Mouse (Mus musculus) C2C12 (cell line): ENCODE measurements around the gene Kirrel3. TPM values are rescaled to one million over a fixed set of nuclear protein-coding genes. Genes with fewer than 3 reads are reported as not detected.
A peak's percentile ranks its signal among the peaks of the same experiment; 100 is the strongest.

Experiments used
- H3K27me3 ChIP-seq: one replicate; pipeline ENCODE4 v1.6.1; 2011; ENCODE audit not compliant: control insufficient read depth, insufficient read depth, insufficient read length
- H3K36me3 ChIP-seq: one replicate; pipeline ENCODE4 v1.6.1; 2011; ENCODE audit not compliant: control insufficient read depth, insufficient read depth
- H3K4me3 ChIP-seq: one replicate; pipeline ENCODE4 v1.5.1; 2011; ENCODE audit warnings: mild to moderate bottlenecking, control low read depth; ENCODE audit not compliant: poor library complexity, insufficient read depth, severe bottlenecking
- H3K79me2 ChIP-seq: one replicate; pipeline ENCODE4 v1.6.1; 2011; ENCODE audit not compliant: control insufficient read depth, insufficient read depth
- H3K79me3 ChIP-seq: one replicate; pipeline ENCODE4 v1.6.1; 2011; ENCODE audit warnings: low read depth, control low read depth
- H3ac ChIP-seq: one replicate; pipeline ENCODE3; 2011; ENCODE audit warnings: low read depth; ENCODE audit not compliant: control insufficient read depth, insufficient read length
- CEBPB ChIP-seq: IDR thresholded peaks from one replicate; pipeline ENCODE4 v1.6.1; 2011; ENCODE audit warnings: low read depth, mild to moderate bottlenecking, control low read depth, moderate library complexity
- CTCF ChIP-seq: IDR thresholded peaks from one replicate; pipeline ENCODE4 v1.5.1; 2011; ENCODE audit not compliant: control insufficient read depth, insufficient read depth, insufficient read length
- FOSL1 ChIP-seq: IDR thresholded peaks from one replicate; pipeline ENCODE4 v1.8.0; 2011; ENCODE audit warnings: mild to moderate bottlenecking, low read length; ENCODE audit not compliant: poor library complexity, insufficient read depth, severe bottlenecking
- MAX ChIP-seq: IDR thresholded peaks from one replicate; pipeline ENCODE4 v1.6.1; 2011; ENCODE audit warnings: mild to moderate bottlenecking, control low read depth
- MYOD1 ChIP-seq: IDR thresholded peaks from one replicate; pipeline ENCODE4 v1.6.1; 2011; ENCODE audit warnings: low read depth; ENCODE audit not compliant: control insufficient read depth, insufficient read length
- MYOG ChIP-seq: IDR thresholded peaks from one replicate; pipeline ENCODE4 v1.6.1; 2011; ENCODE audit not compliant: control insufficient read depth, insufficient read length; ENCODE audit errors: extremely low read depth
- USF1 ChIP-seq: IDR thresholded peaks from one replicate; pipeline ENCODE4 v1.6.1; 2011; ENCODE audit warnings: low read depth, mild to moderate bottlenecking, control low read depth, moderate library complexity
- polyA plus RNA-seq: library from polyadenylated mRNA; unstranded; fragments of >200 nt; fragmentation: generic; extraction: Trizol; gene quantifications from one replicate; pipeline ENCODE4 v1.2.1, GENCODE M21; 2012; ENCODE audit warnings: missing spikeins

Kirrel3 gene
- polyA plus RNA-seq, 1 experiment: 5.2 TPM

DNA sequence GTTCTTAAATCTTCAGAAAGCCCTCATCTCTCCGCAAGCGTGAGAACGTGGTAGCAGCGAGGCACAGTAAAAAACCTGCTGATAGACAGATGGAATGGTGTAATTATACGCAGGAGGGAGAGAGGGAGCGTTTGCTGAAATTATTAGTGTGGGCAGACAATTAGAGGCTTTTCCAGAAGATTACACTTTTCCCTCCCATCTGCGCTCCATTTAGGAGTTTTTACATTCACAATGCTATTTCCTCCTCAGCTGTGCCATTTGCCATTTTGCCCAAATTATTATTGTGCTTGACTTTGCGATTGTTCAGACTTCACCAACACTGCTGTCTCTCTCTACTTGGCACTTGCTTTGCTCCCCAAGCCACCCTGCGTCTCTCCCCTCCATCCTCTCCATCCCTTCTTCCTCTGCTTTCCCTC is 286.3 kb downstream of the Kirrel3 start:
- H3K79me2 ChIP-seq: no peaks in the 10 kb centered on the region

DNA sequence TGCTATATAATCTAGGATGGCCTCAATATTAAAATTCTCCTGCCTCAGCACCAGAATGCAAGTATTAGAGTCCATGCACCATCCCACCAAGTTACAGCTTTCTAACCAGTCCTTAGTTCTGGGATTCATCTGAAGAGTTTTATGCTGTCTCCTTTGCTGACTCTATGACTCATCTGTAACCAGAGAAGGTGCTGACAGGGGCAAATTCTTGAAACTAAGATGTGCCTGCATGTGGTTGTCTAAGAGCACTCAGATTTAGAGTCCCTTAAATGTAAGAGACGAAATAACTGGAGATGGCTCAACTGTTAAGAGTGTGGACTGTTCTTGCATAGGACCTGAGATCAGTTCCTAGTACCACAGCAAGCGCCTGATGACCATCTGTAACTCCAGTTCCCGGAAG is 295.7 kb downstream of the Kirrel3 start:
- Histone ChIP-seq H3K27me3 (no peaks in the 10 kb centered on the region), H3K4me3 (no peak overlapping the region), H3ac (no peak overlapping the region), H3K79me3 (no peaks in the 10 kb centered on the region), H3K36me3 (no peaks in the 10 kb centered on the region), H3K79me2 (no peaks in the 10 kb centered on the region)
- TF ChIP-seq FOSL1 (peak; percentile 27), USF1 (no peak)

More for the DNA sequence above, 286.3 kb downstream of the Kirrel3 start:
- Histone ChIP-seq H3ac (no peak overlapping the region), H3K4me3 (no peak overlapping the region), H3K27me3 (no peaks in the 10 kb centered on the region), H3K79me3 (no peaks in the 10 kb centered on the region), H3K36me3 (no peaks in the 10 kb centered on the region)
- TF ChIP-seq USF1: no peak
- no peak for TF ChIP-seq MYOD1
- no peak for TF ChIP-seq CTCF
- no peak for TF ChIP-seq MAX
- no peak for TF ChIP-seq CEBPB
- no peak for TF ChIP-seq FOSL1
- no peak for TF ChIP-seq MYOG

DNA sequence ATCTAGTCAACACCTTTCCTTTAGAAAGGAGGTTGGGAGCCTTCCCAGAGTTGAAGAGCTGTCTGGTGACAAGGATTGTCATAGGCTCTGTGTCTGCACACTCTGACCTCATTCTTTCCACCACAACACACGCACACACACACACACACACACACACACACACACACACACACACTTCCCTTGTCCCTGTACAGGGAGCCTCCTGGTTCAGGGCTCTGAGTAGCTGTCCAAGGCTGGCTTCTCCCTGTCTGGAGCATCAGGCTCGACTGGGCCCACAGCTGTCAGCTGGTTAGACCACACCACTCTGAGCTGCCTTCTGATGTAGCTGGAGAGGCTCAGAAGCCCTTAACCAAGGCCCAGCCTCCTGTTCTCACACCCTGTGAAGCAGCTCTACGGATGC is 302.2 kb downstream of the Kirrel3 start:
- no peaks in the 10 kb centered on the region for H3K79me2 ChIP-seq
- H3K36me3 ChIP-seq: no peaks in the 10 kb centered on the region
- no peak overlapping the region for H3K4me3 ChIP-seq
- no peaks in the 10 kb centered on the region for H3K79me3 ChIP-seq
- TF ChIP-seq MYOD1 (no peak), CEBPB (no peak), FOSL1 (no peak), CTCF (no peak), MAX (no peak), MYOG (no peak), USF1 (no peak)
- no peaks in the 10 kb centered on the region for H3K27me3 ChIP-seq
- no peak overlapping the region for H3ac ChIP-seq

DNA sequence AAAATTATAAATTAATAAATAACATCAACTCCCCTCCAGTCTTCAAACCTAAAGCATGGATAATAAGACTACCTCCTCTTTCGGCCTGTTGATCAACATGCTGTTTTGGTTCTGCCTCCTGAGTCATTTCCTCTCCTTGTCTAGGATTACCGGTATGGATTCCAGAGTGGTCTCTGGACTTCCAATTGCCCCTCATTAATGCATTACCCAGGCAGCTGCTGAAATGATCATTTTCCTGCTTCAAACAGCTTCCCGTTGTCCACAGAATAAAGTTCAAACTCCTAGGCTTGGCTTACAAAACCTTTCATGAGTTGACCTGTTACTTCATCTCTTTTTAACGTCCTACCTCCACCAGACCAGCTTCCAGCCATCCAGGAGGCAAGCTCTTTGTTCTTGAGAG is 309.5 kb downstream of the Kirrel3 start:
- no peaks in the 10 kb centered on the region for H3K27me3 ChIP-seq
- H3K4me3 ChIP-seq: no peak overlapping the region
- H3K79me3 ChIP-seq: no peaks in the 10 kb centered on the region
- TF ChIP-seq MYOD1: no peak
- no peak for TF ChIP-seq MYOG
- TF ChIP-seq CTCF: no peak
- TF ChIP-seq CEBPB: no peak
- no peak for TF ChIP-seq FOSL1
- TF ChIP-seq MAX: no peak
- TF ChIP-seq USF1: no peak
- no peak overlapping the region for H3ac ChIP-seq
- no peaks in the 10 kb centered on the region for H3K36me3 ChIP-seq
- no peaks in the 10 kb centered on the region for H3K79me2 ChIP-seq

DNA sequence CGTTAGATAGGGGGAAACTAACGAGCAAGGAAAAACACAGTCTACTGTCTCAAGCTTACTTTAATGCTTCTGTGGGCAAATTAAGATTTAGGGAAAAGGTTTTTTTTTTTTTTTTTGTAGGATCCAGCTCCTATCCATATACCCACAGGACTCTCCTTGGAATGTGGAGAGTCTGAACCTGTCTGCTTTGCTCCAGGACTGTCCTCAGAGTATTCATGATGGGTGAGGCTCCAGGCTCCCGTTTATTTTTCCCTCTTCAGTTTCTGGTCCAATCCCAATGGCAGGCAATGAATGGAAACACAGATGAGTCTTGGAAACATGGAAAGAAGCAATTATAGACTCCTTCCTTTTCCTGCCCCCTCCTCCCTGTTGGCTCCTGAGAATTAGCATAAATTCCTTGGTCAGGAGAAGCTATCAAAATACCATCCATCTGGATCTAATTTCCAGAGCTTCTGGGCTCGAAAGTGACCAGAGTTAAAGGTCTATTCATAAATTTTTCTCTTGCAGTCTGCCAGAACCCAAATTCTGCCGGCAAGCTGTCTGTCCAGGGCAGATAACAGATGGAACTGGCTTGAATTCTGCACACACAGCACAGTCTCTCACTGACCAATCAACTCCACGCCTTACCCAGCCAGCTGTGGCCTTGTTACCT is 312.1 kb downstream of the Kirrel3 start:
- no peaks in the 10 kb centered on the region for H3K79me2 ChIP-seq
- TF ChIP-seq MYOG (no peak), CEBPB (no peak), USF1 (no peak), FOSL1 (no peak), MYOD1 (no peak), CTCF (no peak), MAX (no peak)
- no peaks in the 10 kb centered on the region for H3K36me3 ChIP-seq
- H3ac ChIP-seq: no peak overlapping the region
- H3K27me3 ChIP-seq: no peaks in the 10 kb centered on the region
- no peak overlapping the region for H3K4me3 ChIP-seq
- no peaks in the 10 kb centered on the region for H3K79me3 ChIP-seq

DNA sequence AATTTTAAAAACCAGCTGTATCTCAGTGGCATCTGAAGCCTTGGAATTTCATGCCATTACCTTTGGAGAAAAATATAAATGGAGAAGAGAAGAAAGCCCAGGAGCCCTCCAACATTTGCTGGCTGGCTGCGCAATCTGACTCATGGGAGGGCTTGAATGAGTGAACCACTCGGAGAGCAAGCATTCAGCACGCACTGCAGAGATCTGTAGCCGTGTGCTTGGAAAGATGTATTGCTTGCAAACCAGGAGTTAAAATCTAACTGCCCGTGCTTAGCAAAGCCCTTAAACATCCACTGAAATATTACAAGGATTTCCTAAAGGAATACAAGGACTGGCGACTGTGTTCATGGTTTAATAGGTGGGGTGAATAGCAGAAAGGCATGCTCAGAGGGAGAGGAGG is 316.0 kb downstream of the Kirrel3 start:
- H3K27me3 ChIP-seq: no peaks in the 10 kb centered on the region
- H3K4me3 ChIP-seq: no peak overlapping the region
- H3K36me3 ChIP-seq: no peaks in the 10 kb centered on the region
- no peaks in the 10 kb centered on the region for H3K79me2 ChIP-seq
- TF ChIP-seq MAX (no peak), MYOG (no peak)
- no peaks in the 10 kb centered on the region for H3K79me3 ChIP-seq
- H3ac ChIP-seq: no peak overlapping the region
